Mouse (Mus musculus): Measurements from ENCODE around the gene Il1rl1. TPM values are rescaled to one million over a fixed set of nuclear protein-coding genes. Genes with fewer than 3 reads are reported as not detected.

Gene Il1rl1
- 50.4 and 68.4 TPM in 2 replicates for total RNA-seq (2012; rRNA removed)
- polyA plus RNA-seq (2012; ENCODE audit: insufficient read depth in 1 of 2, insufficient read length in 2 of 2, low read depth in 1 of 2, low replicate concordance in 2 of 2, missing spikeins in 1 of 2): 10 to 100 TPM in 1 of 2 experiments, not detected in 1; 44.4 TPM

DNA sequence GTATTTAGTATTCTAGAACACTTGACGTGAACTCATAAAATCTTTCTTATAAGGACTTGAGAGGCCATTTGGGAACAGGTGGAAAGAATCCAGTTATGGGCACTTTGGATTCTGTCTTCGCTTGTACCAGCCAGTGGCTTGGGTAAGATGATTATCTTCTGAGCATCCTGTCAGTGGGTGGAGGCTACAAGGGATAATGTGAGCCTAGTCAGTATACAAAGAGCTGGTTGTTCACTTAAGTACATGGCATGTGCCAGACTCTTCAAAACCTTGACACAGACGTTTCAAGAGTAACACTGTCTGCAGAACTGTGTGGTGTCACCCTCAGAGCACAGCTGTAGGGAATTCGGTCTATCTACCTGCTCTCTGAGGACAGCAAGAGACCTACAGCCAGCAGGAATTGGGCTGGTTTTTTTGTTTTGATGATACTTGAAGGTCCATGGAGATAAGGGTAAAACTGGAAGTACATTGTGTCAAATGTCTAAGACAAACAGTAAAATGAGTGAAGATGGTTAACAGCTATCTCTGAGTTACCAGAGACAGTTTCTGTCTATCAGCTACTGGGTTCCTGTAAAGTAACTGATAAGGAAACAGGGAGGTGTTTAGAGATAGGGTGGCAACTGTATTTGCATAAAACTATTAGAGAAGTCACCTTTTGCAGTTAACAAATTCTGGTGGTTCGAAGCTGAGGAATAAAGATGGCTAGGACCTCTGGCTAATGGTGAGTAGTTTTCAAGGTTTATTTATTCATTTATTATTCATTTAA lies at the start of gene Il1rl1:
TSS of gene Il1rl1 (plus strand) at position 661 of the 766 bp plus-strand sequence.
- peak within 1 kb of the TSS; percentile 56 to 86 for H3K4me3 ChIP-seq (ENCODE audit: control insufficient read depth in 1 of 2, insufficient read depth in 1 of 2, low read depth in 2 of 2, low read length in 2 of 2)
- H3K27me3 ChIP-seq (ENCODE audit: control insufficient read depth in 1 of 2, insufficient read depth in 2 of 2, low read length in 2 of 2): no peaks in the 10 kb centered on the region
- DNase-seq (ENCODE audit: low read depth, low spot score): peak; percentile 87
- H3K27ac ChIP-seq (ENCODE audit: control insufficient read depth, low read depth, low read length): peak within 1 kb of the TSS; percentile 93
- H3K36me3 ChIP-seq (ENCODE audit: control insufficient read depth in 1 of 2, insufficient read depth in 2 of 2, low read length in 2 of 2): peaks cover 0 to 62% of the 10 kb centered on the region in 2 experiments; a peak in 2 of 4 replicates
- peaks cover 24 to 50% of the 10 kb centered on the region in 2 experiments for H3K4me1 ChIP-seq (ENCODE audit: control insufficient read depth in 1 of 2, insufficient read depth in 2 of 2, low read length in 2 of 2)
- peaks cover 40% of the 10 kb centered on the region for H3K79me2 ChIP-seq (ENCODE audit: control insufficient read depth, insufficient read depth, low read length, poor library complexity)
- peak within 1 kb of the TSS; percentile 66 for H3K9ac ChIP-seq (ENCODE audit: control insufficient read depth, low read depth, low read length, poor library complexity, severe bottlenecking)
- no peaks in the 10 kb centered on the region for H3K9me3 ChIP-seq (replicated peaks; ENCODE audit: insufficient read depth, low read length)
- TF ChIP-seq ZKSCAN1 (IDR thresholded peaks at IDR 0.05; ENCODE audit: low read depth, low read length) (no peak), POLR2AphosphoS2 (IDR thresholded peaks at IDR 0.05; ENCODE audit: low read length) (peak; percentile 64; the same call in 1 of the 2 replicates), CHD2 (IDR thresholded peaks at IDR 0.05; ENCODE audit: low read length) (no peak), MYC (IDR thresholded peaks at IDR 0.05; ENCODE audit: low read depth, low read length) (peak; percentile 47; the same call in 1 of the 2 replicates), JUND (IDR thresholded peaks at IDR 0.05; ENCODE audit: low read depth, low read length) (no peak), CHD1 (IDR thresholded peaks at IDR 0.05; ENCODE audit: low read depth, low read length) (no peak), EP300 (IDR thresholded peaks at IDR 0.05; ENCODE audit: low read depth in 1 of 2, low read length in 2 of 2) (peak; percentile 99), TAL1 (IDR thresholded peaks at IDR 0.05; ENCODE audit: low read length) (peak; percentile 95), RAD21 (IDR thresholded peaks at IDR 0.05; ENCODE audit: low read depth, low read length) (no peak), MAZ (IDR thresholded peaks at IDR 0.05; ENCODE audit: low read depth, low read length) (no peak), TBP (IDR thresholded peaks at IDR 0.05; ENCODE audit: low read depth, low read length) (peak; percentile 91), KAT2A (conservative IDR thresholded peaks at IDR 0.05; ENCODE audit: low read depth, low read length) (no peak), ZC3H11A (IDR thresholded peaks at IDR 0.05; ENCODE audit: low read depth, low read length) (no peak), RCOR1 (IDR thresholded peaks at IDR 0.05; ENCODE audit: low read depth, low read length) (peak; percentile 91), USF1 (IDR thresholded peaks at IDR 0.05; ENCODE audit: low read depth, low read length) (no peak), E2F4 (IDR thresholded peaks at IDR 0.05; ENCODE audit: borderline replicate concordance, low read depth, low read length) (no peak), MEF2A (IDR thresholded peaks at IDR 0.05; ENCODE audit: extremely low read depth, insufficient replicate concordance, low read depth, low read length, poor library complexity, severe bottlenecking) (no peak), GATA1 (IDR thresholded peaks at IDR 0.05; ENCODE audit: low read depth, low read length) (peak; percentile 100), MXI1 (IDR thresholded peaks at IDR 0.05; ENCODE audit: low read depth, low read length) (peak; percentile 37; the same call in 1 of the 2 replicates), POLR2A (IDR thresholded peaks at IDR 0.05; ENCODE audit: control insufficient read depth in 1 of 2, insufficient read depth in 1 of 2, low read depth in 1 of 2, low read length in 2 of 2, poor library complexity in 1 of 2) (peak in 1 of 2 experiments; percentile 64; a peak in 1 of 4 replicates), ZMIZ1 (IDR thresholded peaks at IDR 0.05; ENCODE audit: low read depth, low read length) (peak; percentile 96), MAX (IDR thresholded peaks at IDR 0.05; ENCODE audit: low read length) (no peak), UBTF (IDR thresholded peaks at IDR 0.05; ENCODE audit: borderline replicate concordance, insufficient read depth, low read depth, low read length) (no peak), BHLHE40 (IDR thresholded peaks at IDR 0.05; ENCODE audit: borderline replicate concordance, low read depth, low read length) (no peak), USF2 (IDR thresholded peaks at IDR 0.05; ENCODE audit: borderline replicate concordance in 1 of 2, insufficient read depth in 1 of 2, low read depth in 1 of 2, low read length in 2 of 2) (no peak), CTCF (IDR thresholded peaks at IDR 0.05 in 2 of 3, conservative IDR thresholded peaks at IDR 0.05 in 1 of 3; ENCODE audit: control insufficient read depth in 1 of 3, insufficient read depth in 1 of 3, low read depth in 2 of 3, low read length in 3 of 3, poor library complexity in 1 of 3, severe bottlenecking in 1 of 3) (no peak), SIN3A (IDR thresholded peaks at IDR 0.05; ENCODE audit: low read length) (peak; percentile 88), HCFC1 (IDR thresholded peaks at IDR 0.05; ENCODE audit: low read depth, low read length) (0 out of 2 replicates have a peak, but pooled peaks have one; percentile 52), MYB (IDR thresholded peaks at IDR 0.05; ENCODE audit: low read depth, low read length) (peak; percentile 90), GABPA (IDR thresholded peaks at IDR 0.05; ENCODE audit: low read depth, low read length) (no peak), ZNF384 (IDR thresholded peaks at IDR 0.05; ENCODE audit: low read depth, low read length) (peak; percentile 79), SMC3 (IDR thresholded peaks at IDR 0.05; ENCODE audit: low read depth, low read length) (no peak), NELFE (IDR thresholded peaks at IDR 0.05; ENCODE audit: low read depth, low read length) (no peak), TCF12 (IDR thresholded peaks at IDR 0.05; ENCODE audit: low read depth, low read length) (peak; percentile 99), MAFK (IDR thresholded peaks at IDR 0.05; ENCODE audit: borderline replicate concordance, low read depth, low read length) (peak; percentile 26; the same call in 1 of the 2 replicates)

Data from MEL (cell line).